Mouse (Mus musculus): Measurements from ENCODE around the gene Stfa2l1.
"Not testable (repeated sequence)": the region's sequence is repeated elsewhere in the genome, so short reads cannot be mapped to it uniquely, and the experiment has no call there.

The Stfa2l1 gene

DNA sequence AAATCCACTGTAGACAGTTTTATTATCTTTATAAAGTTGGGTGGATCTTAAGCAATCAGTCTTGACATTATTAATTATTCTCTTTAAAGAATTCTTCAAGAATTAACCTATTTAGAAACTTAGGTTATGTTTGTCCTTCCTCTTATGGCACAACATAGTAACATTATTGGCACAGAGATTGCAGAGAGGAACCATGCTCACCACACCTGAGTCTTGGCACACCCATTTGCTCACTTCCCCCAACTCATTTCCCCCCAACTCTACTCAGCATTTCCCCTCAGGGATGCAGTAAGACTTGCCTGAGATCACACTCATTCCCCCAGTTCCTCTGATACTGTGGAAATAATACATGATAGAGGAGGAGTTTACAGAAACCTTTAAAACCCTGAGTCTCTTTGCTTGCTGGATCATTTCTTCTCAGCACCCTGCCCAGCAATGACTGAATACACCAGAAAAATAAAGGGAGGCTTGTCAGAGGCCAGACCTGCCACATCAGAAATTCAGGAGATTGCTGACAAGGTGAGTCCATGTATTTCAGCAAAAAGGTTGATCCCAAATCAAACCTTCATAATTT lies at the start of gene Stfa2l1:
Gene Stfa2l1, plus strand, starts transcription at position 410 of the 574 bp plus-strand sequence.
- no peak for DNase-seq (ENCODE audit: low read depth)

GRCm38 (mm10) chr16:36111486-36111885 lies 45.1 kb upstream of the Stfa2l1 start:
- not testable (repeated sequence) for DNase-seq (ENCODE audit: low read depth)

DNA sequence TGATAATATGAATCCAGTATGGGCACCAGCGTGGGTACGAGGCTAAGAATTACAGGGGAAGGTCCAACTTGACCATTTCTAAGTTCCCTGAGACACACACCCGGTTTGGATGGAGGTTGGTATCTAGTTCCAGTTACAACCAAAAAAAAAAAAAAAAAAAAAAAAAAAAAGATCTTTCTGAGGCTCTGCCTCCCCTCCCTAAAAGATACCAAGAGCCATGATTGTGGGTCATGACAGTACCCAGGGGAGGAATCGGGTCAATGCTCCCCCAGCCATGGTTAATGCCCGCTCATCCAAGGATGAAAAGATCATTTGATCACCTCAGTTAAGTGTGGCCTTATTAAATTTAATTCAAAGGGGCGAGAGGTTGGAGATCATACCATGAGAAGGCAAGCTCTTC lies 40.9 kb upstream of the Stfa2l1 start:
- DNase-seq (ENCODE audit: low read depth) = not testable (repeated sequence)

DNA sequence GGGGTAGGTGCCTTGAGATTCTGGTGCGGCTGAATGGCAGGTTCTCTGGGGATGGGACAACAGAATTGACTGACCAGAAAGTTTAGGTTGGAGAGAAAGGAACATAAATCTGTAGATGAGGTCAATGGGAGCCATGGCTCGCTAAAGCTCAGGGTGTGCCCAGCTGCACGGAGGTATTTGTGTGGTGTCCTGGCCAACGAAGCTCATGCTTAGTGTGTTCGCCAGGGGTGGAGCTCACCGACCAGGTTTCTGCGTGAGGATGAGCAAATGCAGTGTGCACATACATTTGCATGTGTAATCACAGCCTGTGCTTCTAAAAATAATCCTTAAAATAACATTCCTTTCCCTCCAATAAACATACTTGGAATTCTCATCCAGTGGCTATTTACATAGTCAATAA lies 28.5 kb upstream of the Stfa2l1 start:
- no peak for DNase-seq (ENCODE audit: low read depth)

DNA sequence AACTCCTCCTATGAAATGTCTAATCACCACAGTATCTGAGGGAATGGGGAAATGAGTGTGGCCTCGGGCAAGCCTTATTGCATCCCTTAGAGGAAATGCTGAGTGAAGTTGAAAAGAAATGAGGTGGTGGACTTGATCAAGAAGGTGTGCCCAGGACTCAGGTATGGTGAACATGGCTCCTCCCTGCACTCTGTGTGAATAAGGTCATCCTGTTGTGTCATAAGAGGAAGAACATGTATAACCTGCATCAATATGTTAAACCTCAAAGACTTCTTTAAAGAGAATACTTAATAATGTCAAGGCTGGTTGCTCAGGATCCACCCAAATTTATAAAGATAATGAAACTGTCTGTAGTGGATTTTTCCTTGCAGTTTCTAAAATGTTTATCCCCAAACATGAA lies 25.5 kb upstream of the Stfa2l1 start, which contains the start of gene Csta1:
Gene Csta1, minus strand, starts transcription at position 101 of the 400 bp plus-strand sequence.
- DNase-seq (ENCODE audit: low read depth) = no peak

- no peak for DNase-seq (ENCODE audit: low read depth)
These were observed 18.4 kb upstream of the Stfa2l1 start for GRCm38 (mm10) chr16:36138201-36138600.

- not testable (repeated sequence) for DNase-seq (ENCODE audit: low read depth)
These were observed 11.2 kb downstream of the Stfa2l1 start for GRCm38 (mm10) chr16:36167841-36168240.

- no peak for DNase-seq (ENCODE audit: low read depth)
These were observed 19.5 kb downstream of the Stfa2l1 start for GRCm38 (mm10) chr16:36176108-36176507.

- DNase-seq (ENCODE audit: low read depth) = no peak
These were observed 23.3 kb downstream of the Stfa2l1 start for GRCm38 (mm10) chr16:36179910-36180309.

DNA sequence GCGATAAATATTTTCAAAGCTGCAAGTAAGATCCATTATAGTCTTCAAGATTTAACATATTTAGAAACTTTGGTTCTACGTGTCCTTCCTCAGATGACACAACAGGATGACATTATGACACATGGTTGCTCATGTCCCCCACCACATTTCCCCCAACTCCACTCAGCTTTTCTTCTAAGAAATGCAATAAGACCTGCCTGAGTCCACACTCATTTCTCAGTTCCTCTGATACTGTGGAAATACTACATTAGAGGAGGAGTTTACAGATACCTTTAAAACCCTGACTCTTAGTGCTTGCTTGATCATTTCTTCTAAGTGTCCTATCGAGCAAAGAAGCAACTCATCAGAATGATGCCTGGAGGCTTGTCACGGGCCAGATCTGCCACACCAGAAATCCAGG lies 27.3 kb downstream of the Stfa2l1 start, which contains the start of gene Gm5483:
Gene Gm5483, plus strand, starts transcription at position 301 of the 400 bp plus-strand sequence.
- DNase-seq (ENCODE audit: low read depth) = not testable (repeated sequence)

DNA sequence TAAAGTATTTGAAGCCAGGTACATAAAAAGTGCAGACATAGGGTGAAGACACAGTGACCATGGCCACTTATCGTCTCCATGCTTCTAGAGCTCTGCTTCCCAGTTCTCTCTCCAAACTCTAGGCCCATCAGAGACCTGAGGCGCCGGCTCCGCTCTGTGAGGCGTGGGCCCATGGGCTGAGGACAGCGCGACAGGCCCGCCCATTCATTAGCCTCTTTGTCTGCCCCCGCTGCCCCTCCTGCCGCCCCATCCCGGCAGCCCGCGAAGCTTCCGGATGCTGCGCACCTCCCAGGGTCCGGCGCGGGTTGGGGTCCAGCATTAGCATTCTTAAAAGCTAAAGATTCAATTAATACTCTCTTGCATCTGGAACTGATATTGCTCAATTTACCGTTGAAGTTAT lies 42.6 kb downstream of the Stfa2l1 start:
- DNase-seq (ENCODE audit: low read depth) = no peak

- no peak for DNase-seq (ENCODE audit: low read depth)
These were observed 47.2 kb downstream of the Stfa2l1 start for GRCm38 (mm10) chr16:36203846-36204245.

GRCm38 (mm10) chr16:36205684-36206083 lies 49.1 kb downstream of the Stfa2l1 start:
- DNase-seq (ENCODE audit: low read depth) = not testable (repeated sequence)

- no peak for DNase-seq (ENCODE audit: low read depth)
These were observed 53.4 kb downstream of the Stfa2l1 start, which contains the start of gene Gm5416 for GRCm38 (mm10) chr16:36209967-36210453. Gene Gm5416, plus strand, starts transcription at chr16:36210403.
